Mouse (Mus musculus) activated CD4-positive, CD25-positive, alpha-beta regulatory T cell, adult 4 months (primary cell): ENCODE measurements around the gene Sdk2. TPM values are rescaled to one million over a fixed set of nuclear protein-coding genes. Genes with fewer than 3 reads are reported as not detected.

Experiments
- ATAC-seq: one replicate; pipeline ENCODE4 v1.8.0; 2017
- polyA plus RNA-seq, 2 experiments: library from polyadenylated mRNA; unstranded; fragments of 100-300 nt; shearing (Covaris generic); gene quantifications; one replicate each; pipeline ENCODE4 v1.2.1; 2017

Sdk2 gene
- polyA plus RNA-seq, 2 experiments from 2014 or later = not detected

- no peak for ATAC-seq
Observed at GRCm38 (mm10) chr11:113927826-113928225, 139.0 kb downstream of the Sdk2 start.

- ATAC-seq = no peak
Observed at GRCm38 (mm10) chr11:113927231-113927630, 139.6 kb downstream of the Sdk2 start.

GRCm38 (mm10) chr11:113923137-113923536 is 143.7 kb downstream of the Sdk2 start:
- ATAC-seq = no peak

GRCm38 (mm10) chr11:113903131-113903860 is 163.6 kb downstream of the Sdk2 start:
- ATAC-seq = no peak

GRCm38 (mm10) chr11:113901906-113902305 is 164.9 kb downstream of the Sdk2 start:
- no peak for ATAC-seq

GRCm38 (mm10) chr11:113898671-113899070 is 168.2 kb downstream of the Sdk2 start:
- no peak for ATAC-seq

GRCm38 (mm10) chr11:113896006-113896405 is 170.8 kb downstream of the Sdk2 start:
- ATAC-seq = no peak

- no peak for ATAC-seq
Observed at GRCm38 (mm10) chr11:113892924-113893323, 173.9 kb downstream of the Sdk2 start.

- no peak for ATAC-seq
Observed at GRCm38 (mm10) chr11:113892067-113892466, 174.8 kb downstream of the Sdk2 start.

GRCm38 (mm10) chr11:113888156-113888750 is 178.6 kb downstream of the Sdk2 start:
- ATAC-seq = no peak

- no peak for ATAC-seq
Observed at GRCm38 (mm10) chr11:113886299-113886698, 180.5 kb downstream of the Sdk2 start.

GRCm38 (mm10) chr11:113884962-113885361 is 181.9 kb downstream of the Sdk2 start:
- no peak for ATAC-seq

GRCm38 (mm10) chr11:113883031-113883430 is 183.8 kb downstream of the Sdk2 start:
- no peak for ATAC-seq

- ATAC-seq = no peak
Observed at GRCm38 (mm10) chr11:113881864-113882263, 185.0 kb downstream of the Sdk2 start.

GRCm38 (mm10) chr11:113867066-113867465 is 199.8 kb downstream of the Sdk2 start:
- no peak for ATAC-seq

- no peak for ATAC-seq
Observed at GRCm38 (mm10) chr11:113865627-113866026, 201.2 kb downstream of the Sdk2 start.

- no peak for ATAC-seq
Observed at GRCm38 (mm10) chr11:113863408-113863807, 203.4 kb downstream of the Sdk2 start.

GRCm38 (mm10) chr11:113855661-113856060 is 211.2 kb downstream of the Sdk2 start:
- ATAC-seq = no peak

GRCm38 (mm10) chr11:113851750-113852149 is 215.1 kb downstream of the Sdk2 start:
- no peak for ATAC-seq

GRCm38 (mm10) chr11:113849322-113849721 is 217.5 kb downstream of the Sdk2 start:
- no peak for ATAC-seq

- ATAC-seq = no peak
Observed at GRCm38 (mm10) chr11:113843920-113844319, 222.9 kb downstream of the Sdk2 start.

- ATAC-seq = no peak
Observed at GRCm38 (mm10) chr11:113842879-113843278, 224.0 kb downstream of the Sdk2 start.

- no peak for ATAC-seq
Observed at GRCm38 (mm10) chr11:113831608-113832007, 235.2 kb downstream of the Sdk2 start.

GRCm38 (mm10) chr11:113828081-113828554 is 238.7 kb downstream of the Sdk2 start:
- ATAC-seq = no peak
